Mouse (Mus musculus) spleen, adult 12 weeks (tissue): ENCODE results near the gene Tfeb.

ENCODE experiments used
- DNase-seq: peaks from one replicate; pipeline ENCODE4 v3.0.0; 2022; ENCODE audit warnings: low spot score

Gene Tfeb

DNA sequence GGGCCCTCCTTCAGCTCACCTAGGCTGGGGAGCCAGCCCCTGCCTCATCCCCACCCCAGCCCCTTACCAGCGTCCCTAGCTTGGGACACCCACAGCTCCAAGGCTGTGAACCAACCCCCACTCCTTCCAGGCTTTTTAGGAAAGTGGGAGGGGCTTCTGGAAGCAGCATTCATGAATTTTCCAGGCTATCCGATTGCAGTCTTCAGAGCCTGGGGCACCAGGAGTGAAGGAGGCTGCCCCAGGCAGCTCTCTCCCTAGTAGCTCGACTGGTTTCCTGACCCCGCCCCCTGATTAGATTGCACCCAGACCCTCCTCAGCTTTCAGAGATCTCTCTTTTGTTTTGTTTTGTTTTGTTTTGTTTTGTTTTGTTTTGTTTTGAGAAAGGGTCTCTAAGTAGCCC lies 51.5 kb downstream of the Tfeb start:
- no peak for DNase-seq

- no peak for DNase-seq
Measured at GRCm38 (mm10) chr17:47788996-47789395, 52.2 kb downstream of the Tfeb start.

DNA sequence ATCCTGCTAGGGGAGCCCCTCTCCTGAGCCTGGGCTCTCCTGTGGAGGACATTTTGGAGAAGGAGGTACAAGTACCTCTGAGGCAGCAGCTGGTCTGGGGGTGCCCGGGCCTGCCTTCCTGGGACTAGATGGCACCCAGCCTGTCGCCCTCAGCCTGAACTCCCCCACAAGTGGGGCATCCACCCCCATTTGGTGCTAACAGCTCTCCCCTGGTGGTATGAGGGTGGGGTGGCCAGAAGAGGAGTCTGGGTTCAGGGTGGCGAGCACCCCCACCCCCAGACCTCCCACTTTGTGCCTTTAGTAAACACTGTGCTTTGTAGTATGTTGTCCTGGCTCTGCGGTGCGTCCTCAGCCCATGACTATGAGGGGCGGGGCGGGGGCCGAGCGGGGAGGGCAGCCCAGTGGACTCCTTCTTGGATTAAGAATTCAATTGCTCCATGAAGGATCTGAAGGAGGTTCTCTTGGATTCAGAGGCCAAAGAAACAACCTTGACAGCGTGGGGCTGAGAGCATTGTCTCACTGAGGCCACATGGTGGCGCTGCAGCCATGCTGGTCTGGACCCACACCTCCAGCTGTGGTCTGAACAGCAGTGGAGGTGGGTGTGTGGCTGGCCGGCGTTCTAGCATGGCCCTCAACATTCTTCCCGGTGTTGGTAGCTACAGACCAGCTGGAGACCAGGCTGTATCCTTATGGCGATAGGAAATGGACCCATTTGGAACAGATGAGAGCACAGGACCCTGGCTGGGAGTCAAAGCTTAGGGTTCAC lies 55.5 kb downstream of the Tfeb start:
- no peak for DNase-seq

- peak; percentile 66 for DNase-seq
Measured at GRCm38 (mm10) chr17:47793377-47793776, 56.5 kb downstream of the Tfeb start.

- DNase-seq = peak; percentile 36
Measured at GRCm38 (mm10) chr17:47795446-47795845, 58.6 kb downstream of the Tfeb start.

DNA sequence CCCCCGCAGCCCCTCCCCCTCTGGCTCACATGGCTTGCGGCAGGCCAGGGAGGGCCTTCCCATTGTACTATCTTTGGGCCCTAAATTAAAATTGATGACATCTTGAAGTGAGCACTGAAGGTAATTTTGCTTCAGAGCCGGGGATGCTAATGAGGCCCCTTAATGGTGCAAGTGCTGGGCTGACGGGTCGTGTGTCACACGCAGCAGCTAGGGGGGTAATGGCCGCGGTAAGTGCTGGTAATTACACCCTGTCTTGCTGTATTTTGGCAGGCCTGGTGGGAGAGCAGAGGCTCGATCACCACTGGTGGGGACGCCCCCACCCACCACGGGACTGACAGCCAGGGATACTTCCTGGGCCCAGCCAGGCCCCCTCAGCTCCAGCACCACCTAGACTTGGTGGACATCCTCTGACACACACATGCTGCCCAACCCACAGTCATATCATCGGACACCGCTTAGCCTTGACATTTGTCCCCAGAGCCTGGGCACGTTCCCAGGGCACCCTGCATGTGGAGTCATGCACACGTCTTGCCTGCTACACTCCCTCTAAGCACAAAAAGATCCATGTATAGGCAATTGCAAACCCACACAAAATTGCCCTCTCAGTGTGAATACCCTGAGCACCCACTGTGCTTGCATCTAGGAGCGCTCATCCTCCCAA lies 59.5 kb downstream of the Tfeb start:
- no peak for DNase-seq

- DNase-seq = no peak
Measured at GRCm38 (mm10) chr17:47796968-47797367, 60.1 kb downstream of the Tfeb start.

GRCm38 (mm10) chr17:47797383-47797782 lies 60.6 kb downstream of the Tfeb start:
- DNase-seq = no peak

DNA sequence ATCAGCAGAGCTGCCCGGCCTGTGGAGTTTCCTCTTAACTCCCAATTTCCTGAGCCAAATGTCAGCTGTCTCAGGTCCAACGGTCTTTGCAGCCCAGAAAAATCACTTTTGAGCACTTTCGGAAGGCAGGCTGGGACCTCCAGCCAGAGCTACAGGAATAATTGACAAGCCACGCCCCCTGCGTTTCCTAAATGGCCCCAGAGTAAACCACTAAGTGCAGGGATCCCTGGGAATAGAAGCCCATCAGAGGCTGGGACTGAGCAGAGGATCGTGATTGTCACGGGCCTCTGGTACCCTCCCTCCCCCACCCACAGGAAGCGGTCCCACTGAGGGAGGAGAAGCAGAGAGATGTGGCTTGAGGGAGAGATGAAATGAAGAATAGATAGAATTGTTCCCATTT lies 66.0 kb downstream of the Tfeb start:
- DNase-seq = no peak

DNA sequence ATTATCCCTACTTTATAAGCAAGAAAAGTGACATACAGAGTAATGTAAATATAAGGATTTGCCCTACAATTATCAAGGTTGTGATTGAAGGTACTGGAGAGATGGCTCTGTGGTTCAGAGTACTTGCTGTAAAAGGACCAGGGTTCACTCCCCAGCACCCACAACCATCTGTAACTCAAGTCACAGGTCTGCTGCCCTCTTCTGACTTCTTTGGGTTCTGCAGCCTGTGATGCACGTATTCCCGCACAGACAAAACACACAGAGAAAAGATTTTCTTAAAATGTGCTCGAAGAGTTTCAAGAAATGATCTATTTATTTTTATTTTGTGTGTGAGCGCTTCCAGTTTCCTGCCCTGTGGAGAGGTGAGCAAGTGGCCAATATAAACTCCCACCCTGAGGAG lies 66.8 kb downstream of the Tfeb start:
- no peak for DNase-seq

DNA sequence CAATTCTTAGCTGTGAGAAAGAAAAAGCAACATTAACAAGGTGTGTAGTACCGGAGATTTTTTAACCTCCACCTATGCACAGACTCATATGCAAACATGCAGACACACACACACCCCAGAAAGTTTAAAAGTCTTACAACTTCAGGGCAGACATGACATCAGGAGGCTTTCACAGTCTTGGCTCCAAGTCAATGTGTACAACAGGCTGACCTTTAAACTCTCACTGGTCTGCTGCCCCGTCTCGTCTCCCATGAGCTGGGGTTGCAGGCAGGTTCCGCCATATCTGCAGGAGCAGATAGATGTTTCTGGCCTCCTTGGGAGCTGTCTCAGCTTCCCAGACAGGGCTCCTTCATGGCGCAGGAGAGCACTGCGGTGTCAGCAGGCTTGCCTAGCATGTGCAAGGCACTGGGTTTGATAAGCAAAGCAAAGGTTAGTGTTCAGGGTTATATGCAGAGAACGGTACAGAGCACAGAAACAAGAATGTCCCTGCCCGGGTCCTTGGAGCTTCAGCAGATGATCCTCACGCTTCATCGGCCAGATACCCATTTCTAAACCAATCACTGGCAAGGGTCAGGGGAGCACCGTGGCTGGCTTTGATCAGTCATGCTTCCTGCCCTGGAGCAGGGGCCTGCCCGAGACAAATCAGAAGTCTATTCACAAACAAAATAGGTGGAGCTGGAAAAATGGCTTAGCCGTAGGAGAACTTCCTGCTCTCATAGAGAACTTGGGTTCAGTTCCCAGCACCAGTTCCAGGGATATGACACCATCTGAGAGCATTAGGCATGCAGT lies 68.4 kb downstream of the Tfeb start:
- no peak for DNase-seq

- DNase-seq = no peak
Measured at GRCm38 (mm10) chr17:47806230-47806629, 69.4 kb downstream of the Tfeb start.

DNA sequence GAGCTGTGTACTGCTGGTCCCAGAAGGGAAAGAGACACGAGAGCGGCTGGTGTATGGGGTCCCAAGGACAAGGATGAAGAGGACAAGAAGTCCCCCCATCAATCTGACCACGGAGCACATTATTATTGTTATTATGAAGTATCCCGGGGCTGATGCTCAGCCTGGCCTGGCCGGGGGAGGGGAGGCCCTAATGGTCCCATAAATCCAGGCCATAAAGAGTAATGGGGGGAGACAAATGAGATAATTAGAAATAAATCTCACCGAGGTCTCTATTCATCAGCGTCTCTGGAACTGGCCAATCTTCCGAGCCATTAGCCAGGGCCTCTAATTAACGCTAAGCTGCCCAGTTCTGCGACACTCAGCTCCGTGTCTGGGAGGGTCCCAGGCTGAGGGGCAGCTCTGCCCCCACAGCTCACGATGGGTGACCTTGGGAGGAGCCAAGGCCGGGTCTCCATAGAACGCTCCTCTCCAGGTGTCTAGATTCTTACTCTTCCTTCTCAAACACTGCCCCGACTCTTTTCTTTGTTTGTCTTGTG lies 74.5 kb downstream of the Tfeb start:
- no peak for DNase-seq

GRCm38 (mm10) chr17:47812200-47812599 lies 75.4 kb downstream of the Tfeb start:
- DNase-seq = no peak

GRCm38 (mm10) chr17:47813616-47814015 lies 76.8 kb downstream of the Tfeb start:
- DNase-seq = no peak

- no peak for DNase-seq
Measured at GRCm38 (mm10) chr17:47814496-47814895, 77.7 kb downstream of the Tfeb start.

DNA sequence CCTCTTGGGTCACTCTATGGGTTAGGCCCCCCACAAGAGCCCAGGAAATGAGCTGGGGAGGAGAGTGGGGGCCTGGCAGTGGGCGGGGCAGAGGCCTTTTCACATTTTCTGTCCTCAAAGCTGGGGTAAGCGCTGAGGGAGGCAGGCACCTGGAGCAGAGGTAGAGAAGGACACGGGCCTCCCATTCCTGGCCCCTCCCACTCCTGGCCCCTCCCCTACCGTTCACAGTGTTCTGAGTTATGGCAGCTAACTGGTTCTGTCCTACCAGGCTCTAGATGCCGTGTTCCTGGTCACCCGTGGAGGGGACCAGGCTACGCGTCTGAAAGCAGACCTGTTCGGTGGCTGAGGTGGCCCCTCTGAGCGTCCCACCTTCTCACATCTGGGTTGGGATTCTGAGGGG lies 78.6 kb downstream of the Tfeb start:
- no peak for DNase-seq

GRCm38 (mm10) chr17:47818038-47818725 lies 81.4 kb downstream of the Tfeb start:
- DNase-seq = no peak

GRCm38 (mm10) chr17:47821339-47821738 lies 84.5 kb downstream of the Tfeb start:
- no peak for DNase-seq

DNA sequence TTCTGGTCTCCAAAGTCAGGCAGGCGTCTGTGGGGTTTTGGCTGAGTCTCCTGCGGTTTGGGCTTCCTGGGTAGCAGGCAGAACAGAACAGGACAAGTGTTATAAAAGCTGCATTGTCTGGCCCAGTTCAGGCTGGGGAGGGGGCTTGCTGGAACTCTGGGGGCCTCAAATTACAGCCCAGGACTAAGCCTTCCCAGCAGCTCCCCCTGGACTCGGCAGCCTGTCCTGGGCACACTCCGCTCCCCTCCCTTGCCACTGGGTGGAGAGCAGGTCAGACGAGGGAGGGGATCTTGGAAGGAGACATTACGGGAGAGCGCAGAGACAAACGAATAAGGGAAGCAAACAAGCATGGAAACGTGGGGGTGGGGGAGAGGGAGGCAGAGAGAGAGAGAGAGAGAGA lies 94.3 kb downstream of the Tfeb start:
- no peak for DNase-seq

DNA sequence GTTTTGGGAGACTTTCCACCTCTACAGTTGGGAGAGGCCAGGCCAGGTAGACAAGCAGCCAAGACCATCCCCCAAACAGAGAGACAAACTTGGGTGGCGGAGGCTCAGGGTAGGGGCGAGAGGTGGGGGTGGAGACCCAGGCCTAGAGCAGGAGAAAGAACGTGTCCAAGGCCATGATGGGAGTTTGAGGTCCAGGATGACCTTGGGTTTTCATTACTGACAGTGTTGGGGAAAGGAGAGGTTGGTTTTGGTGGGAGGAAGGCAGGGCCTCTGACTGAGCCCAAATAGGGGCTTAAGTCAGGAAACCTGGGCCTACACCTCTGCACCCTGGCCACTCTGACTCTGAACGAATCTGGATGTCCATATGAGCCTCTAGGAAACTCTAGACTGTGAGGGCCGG lies 94.9 kb downstream of the Tfeb start:
- no peak for DNase-seq

DNA sequence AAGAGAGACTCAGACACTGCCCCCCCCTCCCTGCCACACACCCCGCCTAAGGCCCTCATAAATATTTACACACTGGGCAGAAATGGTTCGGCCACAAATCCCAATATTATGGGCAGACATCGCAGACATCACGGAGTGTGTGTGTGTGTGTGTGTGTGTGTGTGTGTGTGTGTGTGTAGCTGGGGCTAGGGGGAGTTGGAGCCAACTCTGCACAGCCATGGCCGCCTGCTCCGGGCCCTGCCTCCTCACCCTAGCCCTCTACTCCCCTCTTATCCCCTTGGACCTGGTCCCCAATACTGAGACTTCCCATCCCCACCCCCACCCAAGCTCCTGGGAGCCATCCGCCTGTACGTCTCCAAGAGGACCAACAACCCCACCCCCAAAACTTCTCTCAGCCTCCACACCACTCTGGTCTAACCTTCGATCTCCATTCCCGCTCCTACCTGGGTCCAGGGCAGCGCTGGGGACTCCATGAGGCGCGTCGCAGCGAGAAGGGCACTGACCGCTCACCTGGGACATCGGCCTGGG lies 95.7 kb downstream of the Tfeb start:
- DNase-seq = no peak
